Mouse (Mus musculus) 3134 (cell line): ENCODE measurements around the gene Olfr1293-ps.

Experiments
- DNase-seq: peaks from one replicate; pipeline ENCODE4 v3.0.0-alpha.2; 2011; ENCODE audit warnings: low spot score; ENCODE audit not compliant: insufficient read length; ENCODE audit errors: extremely low read depth

The Olfr1293-ps gene

DNA sequence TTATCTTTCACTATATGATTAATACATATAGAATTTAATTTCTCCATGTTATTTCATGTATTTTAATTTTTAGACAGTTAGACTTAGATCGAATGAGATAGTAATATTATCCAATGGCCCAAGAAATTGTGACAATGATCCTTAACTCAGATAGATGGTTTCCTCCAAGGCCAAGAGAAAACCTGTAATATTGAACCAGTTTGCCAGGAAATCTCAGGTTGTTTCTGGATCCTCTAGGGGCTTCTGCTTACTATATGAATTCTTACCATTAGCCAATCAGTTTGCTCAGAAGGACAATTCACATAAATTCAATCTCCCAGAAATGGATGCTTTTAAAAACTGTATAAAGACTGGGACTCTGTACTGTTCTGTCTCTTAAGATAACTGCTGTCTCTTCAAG, at the start of gene Olfr1293-ps:
Gene Olfr1293-ps, plus strand, starts transcription at position 301 of the 400 bp plus-strand sequence.
- DNase-seq: no peak

DNA sequence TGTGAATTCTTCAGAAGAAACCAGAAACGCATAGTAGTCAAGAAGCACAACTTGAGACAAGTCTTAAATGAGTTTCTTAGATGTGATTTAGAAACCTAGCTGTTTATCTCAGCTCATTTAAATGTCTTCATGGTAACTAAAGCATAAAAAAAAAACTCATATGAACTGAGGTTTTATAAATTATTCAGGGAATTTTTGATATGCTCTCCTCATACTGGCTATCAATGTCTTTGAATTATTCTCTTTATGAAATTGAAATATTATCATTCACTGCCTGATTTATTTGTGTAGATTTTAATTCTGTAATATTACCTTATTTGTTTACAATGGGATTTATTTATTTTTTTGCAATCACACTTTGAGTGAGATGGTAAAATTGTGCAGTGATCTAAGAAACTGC, 44.5 kb upstream of the Olfr1293-ps start, which contains the start of gene Olfr1289:
Gene Olfr1289, plus strand, starts transcription at position 301 of the 400 bp plus-strand sequence.
- no peak for DNase-seq

DNA sequence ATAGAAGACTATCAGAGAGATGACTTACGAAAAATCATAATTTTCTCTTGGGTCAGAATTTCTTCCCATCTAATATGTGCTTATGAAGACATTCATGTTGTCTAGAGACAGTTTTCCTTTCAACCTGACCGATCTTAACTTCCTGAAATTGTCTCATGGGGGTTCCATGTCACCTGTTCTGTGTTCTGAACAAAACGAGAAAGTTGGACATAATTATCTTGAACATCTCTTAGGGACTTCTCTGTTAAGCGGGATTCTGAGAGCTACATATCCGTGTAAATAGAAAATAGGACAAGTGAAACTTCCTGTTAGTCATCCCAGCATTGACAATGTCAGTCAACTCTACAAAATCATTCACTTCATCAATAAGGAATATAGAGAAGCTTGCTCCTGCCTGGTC, 31.3 kb upstream of the Olfr1293-ps start, which contains the start of gene Olfr1290:
Gene Olfr1290, minus strand, starts transcription at position 101 of the 400 bp plus-strand sequence.
- no peak for DNase-seq

DNA sequence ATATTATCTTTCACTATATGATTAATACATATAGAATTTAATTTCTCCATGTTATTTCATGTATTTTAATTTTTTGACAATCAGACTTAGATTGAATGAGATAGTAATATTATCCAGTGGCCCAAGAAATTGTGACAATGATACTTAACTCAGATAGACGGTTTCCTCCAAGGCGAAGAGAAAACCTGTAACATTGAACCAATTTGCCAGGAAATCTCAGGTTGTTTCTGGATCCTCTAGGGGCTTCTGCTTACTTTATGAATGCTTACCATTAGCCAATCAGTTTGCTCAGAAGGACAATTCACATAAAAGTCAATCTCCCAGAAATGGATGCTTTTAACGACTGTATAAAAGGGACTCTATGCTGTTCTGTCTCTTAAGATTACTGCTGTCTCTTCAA, 28.1 kb upstream of the Olfr1293-ps start, which contains the start of gene Olfr1291-ps1:
Gene Olfr1291-ps1, plus strand, starts transcription at position 301 of the 400 bp plus-strand sequence.
- no peak for DNase-seq

GRCm38 (mm10) chr2:111517451-111517850, 7.6 kb upstream of the Olfr1293-ps start:
- no peak for DNase-seq

DNA sequence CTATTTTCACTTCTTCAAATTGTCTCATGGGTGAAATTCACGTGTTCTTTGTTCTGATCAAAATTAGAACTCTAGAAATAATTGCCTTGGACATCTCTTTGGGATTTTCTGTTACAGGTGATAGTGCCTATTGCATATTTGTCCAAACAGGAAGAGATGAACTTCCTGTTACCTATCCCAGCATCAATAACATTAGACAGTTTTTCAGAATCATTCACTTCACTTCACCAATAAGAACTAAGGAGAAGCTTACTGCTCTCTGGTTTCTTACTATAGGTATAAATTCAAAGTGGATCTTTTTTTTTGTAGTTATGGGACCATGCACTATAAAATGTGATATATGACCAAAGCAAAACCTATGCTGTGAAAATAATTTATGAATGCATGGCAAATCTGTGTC, 15.2 kb downstream of the Olfr1293-ps start, which contains the start of gene Olfr1294:
Gene Olfr1294, minus strand, starts transcription at position 101 of the 400 bp plus-strand sequence.
- DNase-seq: no peak

DNA sequence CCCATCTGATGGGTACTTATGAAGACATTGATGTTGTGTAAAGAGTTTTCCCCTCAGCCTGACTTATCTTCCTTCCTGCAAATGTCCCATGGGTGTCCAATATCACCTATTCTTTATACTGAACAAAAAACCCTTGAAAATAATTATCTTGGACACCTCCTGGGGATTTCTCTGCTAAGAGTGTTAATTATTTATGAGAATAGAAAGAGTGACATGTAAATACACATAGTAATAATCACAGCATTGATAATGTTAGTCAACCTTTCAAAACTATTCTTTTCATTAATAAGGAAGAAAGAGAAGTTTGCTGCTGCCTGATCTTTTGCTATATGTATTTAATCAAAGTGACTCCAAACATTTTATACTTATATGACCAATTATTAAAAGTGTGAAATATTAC, 44.6 kb downstream of the Olfr1293-ps start, which contains the start of gene Olfr1295:
Gene Olfr1295, minus strand, starts transcription at position 101 of the 400 bp plus-strand sequence.
- no peak for DNase-seq
